Mouse (Mus musculus) erythroid progenitor cell, adult 5-6 weeks (primary cell): ENCODE measurements around the gene 1190005I06Rik. TPM values are rescaled to one million over a fixed set of nuclear protein-coding genes. Genes with fewer than 3 reads are reported as not detected.

ENCODE experiments used
- ATAC-seq: replicated peaks from 2 replicates; pipeline ENCODE4 v1.8.0; 2016; ENCODE audit warnings: moderate number of reproducible peaks, mild to moderate bottlenecking, moderate TSS enrichment, inconsistent platforms; ENCODE audit not compliant: poor library complexity, low FRiP score, severe bottlenecking
- total RNA-seq, 2 experiments: library from RNA; stranded (forward) in 1 of 2; stranded (reverse) in 1 of 2; fragments of 150-400 nt in 1 of 2; fragments of 186-747, 209-891 nt in 1 of 2; gene quantifications; 2 replicates each; pipeline versions ENCODE4 v1.2.3 to v1.2.4; 2015 to 2017; ENCODE audit warnings: low replicate concordance in 2 of 2

1190005I06Rik gene
- total RNA-seq, 2 experiments from 2014 or later: not detected

DNA sequence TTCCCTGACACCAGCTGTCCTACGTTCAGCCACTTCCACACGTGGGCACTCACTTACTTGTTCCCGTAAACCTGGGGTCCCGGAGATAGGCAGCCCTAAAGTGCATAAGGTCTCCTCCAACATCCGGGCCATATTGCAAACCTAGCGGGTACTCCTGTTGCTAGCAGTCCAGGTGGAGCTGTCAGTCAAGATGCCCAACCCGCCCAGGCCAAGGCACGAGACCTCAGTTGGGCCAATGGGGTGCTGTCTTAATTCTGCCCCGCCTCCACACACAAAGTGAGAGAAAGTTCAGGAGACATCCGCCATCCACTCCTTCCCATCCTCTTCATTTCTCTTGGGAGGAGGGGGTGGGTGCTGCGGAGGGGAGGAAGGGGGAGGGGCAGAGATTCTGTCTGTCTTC lies 21.0 kb downstream of the 1190005I06Rik start:
- ATAC-seq: no peak

DNA sequence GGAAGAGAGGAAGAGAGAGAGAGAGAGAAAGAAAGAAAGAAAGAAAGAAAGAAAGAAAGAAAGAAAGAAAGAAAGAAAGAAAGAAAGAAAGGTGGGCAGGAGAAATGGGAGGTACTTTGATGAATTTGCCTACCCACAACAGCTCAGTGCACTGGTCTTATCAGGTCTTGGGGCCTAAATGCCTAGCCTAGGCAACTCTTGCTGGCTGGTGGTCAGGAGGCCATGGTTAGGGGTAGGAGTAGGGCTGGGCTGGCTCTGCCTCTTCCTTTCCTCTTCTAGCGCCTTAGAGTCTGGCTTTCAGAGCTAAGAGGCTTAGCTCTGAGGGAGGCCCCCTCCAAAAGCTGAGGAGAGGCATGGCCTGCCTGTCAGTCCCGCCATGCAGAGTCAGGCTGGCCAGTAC lies 23.8 kb downstream of the 1190005I06Rik start:
- ATAC-seq: no peak

DNA sequence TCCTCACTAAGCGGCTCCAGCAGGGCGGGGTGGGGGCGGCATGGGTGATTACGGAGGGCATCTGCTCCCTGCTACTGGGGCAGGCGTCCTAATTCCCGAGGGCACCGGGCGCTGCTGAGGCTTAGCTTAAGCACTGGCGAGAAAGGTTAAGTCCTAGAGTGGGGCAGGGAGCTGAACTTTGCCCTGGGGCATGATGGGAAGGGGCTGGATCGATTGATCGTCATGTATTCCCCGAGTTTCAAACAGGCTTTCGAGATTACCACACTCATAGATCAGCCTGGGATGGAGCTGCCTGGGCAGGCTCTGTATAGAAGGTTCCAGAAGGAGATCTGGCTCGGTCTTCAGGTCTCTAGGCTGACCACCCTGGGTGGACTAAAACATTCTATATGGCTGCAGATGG lies 25.3 kb downstream of the 1190005I06Rik start:
- no peak for ATAC-seq

DNA sequence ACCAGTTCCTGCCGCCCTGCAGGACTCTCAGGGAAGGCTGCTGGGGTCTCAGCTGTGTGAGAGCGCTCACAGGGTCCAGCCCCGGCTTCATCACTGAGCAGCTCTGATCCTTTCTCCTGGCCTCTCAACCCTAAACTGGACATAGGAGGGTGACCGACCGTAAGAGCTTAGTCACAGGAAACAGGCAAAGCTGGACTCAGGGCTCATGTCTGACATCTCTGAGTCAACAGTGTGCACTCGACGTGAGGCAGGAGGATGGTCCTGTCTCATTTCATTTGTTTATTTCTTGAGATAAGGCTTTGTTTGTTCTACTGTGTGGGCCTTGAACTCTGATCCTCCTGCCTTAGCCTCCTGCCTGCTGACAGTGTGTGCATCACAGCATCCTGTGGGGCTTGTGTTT lies 27.0 kb downstream of the 1190005I06Rik start:
- ATAC-seq: no peak

DNA sequence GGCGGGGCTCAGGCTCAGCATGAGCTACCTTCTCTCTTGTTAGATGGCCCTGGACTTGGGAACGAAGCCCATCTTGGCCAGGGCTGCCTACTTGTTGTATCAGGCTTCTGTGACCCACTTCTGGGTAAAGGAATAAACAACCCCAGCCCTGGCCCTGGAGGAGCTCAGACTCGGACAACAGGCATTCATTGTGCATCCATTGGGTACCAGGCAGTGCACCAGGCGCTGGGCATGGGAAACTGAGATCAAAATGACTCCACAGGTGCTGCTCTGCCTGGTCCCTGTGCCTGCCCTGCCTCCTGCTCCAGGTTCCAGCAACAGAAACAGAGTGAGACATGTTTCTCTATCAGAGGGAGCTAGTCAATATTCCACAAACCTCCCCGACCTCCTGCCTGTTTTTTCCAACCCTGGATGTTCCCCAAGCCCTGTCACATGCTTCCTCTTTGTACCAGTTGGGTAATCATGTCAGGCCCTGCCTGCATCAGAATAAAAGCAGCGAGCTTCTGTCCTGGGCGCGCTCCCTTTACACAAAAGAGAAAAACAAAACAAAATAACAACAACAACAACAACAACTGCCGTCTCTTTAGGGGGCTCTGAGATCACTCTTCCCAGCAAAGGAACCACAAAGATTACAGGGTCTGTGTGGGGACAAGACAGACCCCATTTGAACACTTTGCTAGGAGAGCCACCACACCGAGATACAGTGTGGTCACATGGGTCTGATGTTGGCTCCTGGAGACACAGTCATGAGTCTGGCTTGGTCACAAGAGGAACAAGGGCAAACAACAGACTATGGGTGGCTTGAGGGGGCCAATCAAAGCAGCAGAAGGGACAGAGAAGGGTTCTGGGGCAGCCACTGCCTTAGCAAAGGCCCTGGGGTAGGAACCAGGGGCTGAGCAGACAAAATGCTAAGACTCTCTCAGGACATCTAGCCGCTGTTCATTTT lies 27.9 kb downstream of the 1190005I06Rik start:
- ATAC-seq: no peak

DNA sequence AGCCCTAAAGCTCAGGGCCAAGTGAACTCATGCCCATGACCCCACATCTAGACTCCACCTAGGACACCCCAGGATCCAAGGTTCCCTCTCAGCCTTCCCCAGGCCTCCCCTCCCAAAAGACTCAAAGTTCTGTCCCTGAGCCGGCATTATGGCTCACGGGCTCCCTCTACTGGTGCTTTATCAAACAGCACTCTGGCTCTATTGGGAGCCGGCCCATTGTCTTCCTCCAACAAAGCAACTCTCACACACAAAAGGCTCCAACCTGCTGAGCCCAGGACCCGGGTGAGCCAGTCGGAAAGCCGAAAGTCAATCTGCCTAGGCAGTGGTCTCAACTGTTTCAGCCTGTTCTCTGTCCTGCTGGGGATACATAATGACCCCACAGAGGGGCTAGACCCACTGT lies 29.3 kb downstream of the 1190005I06Rik start:
- peak; percentile 73 for ATAC-seq

DNA sequence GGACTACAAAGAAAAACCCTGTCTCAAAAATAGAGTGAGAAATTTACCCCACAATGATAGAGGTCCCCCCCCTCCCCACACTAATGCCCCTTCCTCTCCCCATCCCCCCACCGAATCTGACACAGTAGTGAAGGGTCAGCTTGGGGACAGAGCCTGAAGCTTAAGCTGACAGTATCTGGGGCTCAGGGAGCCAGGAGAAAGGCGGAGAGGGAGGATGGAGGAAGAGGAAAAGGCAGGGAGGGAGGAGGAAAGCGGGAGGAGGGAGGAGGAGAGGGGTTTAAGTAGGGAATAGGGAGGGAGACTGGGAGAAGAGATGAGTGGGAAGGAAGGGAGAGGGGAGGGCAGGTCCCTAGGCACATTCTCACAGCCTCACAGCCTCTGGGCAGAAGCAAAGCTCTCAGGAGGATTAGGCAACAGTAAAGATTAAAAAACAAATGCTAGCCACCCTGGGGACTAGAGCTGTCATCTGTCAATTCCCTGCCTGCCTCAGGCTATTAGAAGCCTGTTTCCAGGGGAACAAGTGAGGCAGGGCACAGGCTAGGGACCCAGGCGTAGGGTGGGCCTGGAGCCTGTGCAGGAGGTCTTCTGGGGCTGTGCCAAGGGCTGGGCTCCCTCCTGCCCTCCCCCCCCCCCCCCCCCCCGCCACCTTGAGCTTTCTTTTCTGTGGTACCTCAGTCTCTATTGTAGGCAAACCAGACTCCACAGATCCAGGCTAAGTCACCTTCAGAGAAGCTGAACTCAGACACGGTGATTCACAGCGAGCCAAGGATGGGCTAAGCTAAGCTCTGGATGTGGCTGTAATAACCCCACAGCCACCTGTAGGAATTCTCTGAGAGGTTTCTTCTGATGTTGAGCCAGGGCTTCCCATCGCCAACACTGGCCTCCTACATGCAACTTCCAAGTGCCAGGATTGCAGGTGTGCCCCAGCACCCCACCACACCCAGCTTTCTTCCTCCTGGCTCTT lies 30.5 kb downstream of the 1190005I06Rik start:
- no peak for ATAC-seq

DNA sequence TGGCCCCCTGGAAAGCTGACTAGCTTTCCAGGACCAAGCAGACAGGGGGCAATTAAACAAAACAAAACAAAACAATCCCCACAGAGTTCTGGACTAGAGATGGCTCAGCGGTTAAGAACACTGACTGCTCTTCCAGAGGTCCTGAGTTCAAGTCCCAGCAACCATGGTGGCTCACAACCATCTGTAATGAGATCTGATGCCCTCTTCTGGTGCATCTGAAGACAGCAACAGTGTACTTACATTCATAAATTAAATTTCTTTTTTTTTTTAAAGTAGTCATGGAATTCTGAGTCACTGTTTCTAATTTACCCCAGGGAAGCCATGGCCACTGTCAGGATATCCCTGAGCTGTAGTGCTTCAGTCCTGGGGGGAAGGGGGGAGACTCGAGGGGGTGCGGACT lies 32.9 kb downstream of the 1190005I06Rik start:
- ATAC-seq: no peak

DNA sequence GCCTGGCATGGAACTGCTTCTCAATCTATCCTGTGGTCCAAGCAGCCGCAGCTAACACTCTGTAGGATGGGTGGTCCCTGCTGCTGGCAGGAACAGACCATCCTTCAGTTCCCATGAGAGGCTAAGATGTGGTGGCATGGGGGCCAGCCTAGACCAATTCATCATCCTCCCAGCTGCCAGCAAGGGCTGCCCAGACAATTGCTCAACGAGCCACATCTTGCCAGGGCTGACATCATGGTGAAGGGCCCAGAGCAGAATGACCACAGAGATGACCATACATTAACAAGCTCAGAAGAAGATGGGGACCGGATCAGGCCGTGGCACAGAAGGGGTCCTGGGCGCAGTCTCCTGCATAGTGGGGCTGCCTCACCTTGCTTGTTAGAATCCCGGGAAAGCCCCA lies 36.6 kb downstream of the 1190005I06Rik start:
- no peak for ATAC-seq

DNA sequence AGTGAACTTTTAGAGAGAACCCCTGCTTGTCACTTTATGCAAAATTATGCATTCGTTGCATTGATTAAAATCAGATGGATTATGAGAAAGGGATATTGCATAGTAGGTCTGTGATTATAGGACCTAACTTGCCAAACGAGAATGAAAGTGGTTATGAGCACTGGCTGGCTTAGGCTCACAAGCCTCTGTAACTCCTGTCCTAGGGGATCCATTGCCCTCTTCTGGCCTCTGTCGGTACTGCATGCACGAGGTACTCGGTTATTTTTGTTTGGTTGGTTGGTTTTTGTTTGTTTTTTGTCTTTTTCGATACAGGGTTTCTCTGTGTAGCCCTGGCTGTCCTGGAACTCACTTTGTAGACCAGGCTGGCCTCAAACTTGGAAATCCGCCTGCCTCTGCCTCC lies 39.5 kb downstream of the 1190005I06Rik start:
- ATAC-seq: peak; percentile 76

DNA sequence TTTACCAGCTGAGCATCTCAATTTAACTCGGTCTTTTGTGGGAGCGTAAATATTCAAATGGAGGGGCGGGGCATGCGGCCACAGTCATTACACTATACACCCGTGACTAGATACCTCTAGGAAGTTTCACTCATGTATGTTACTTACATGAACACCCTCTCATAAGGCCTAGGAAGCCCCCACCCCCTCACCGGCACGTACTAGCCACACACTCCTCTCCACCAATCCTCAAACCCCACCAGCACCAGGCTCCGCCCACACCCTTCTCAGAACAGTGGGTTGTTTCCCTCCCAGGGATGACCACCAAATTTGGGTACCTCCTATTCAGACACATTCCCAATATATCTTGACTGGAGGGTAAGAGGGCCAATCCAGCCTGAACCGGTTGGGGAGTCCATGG lies 40.0 kb downstream of the 1190005I06Rik start:
- ATAC-seq: no peak

DNA sequence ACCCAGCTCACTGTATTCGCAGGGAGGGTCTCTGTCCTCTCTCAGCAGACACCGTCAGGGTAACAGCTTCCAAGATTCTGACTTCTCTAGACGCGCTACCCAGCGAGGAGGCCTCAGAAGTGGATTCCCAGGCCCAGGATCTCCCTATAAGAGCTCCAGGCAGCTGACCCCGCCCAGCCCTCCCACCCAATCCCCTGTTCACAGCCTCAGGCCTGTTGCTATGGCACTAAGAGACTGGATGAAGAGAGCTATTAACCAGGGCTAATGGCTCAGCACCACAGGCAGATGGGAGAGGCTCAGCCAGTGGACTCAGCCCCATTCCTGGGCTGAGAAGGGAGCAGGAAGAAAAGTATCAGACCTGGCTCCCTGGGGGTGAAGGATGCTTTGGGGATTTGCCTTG lies 44.8 kb downstream of the 1190005I06Rik start:
- ATAC-seq: no peak

DNA sequence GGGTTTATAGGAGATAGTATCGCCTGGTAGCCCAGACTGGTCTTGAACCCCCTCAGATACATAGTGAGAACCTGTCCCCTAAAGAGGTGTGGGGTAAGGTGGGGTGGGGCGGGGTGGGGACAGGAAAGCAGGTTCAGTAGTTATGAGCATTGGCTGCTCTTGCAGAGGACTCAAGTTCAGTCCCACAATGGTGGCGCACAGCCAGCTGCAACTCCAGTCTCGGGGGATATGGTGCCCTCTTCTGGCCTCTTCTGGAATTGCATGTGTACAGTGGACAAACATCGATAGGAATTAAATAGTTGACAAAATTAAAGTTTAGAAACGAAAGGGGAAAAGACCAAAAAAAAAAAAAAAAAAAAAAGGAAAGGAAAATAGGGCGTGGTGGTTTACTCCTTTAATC lies 47.9 kb downstream of the 1190005I06Rik start:
- ATAC-seq: 0 out of 2 replicates have a peak, but pooled peaks have one; percentile 54

DNA sequence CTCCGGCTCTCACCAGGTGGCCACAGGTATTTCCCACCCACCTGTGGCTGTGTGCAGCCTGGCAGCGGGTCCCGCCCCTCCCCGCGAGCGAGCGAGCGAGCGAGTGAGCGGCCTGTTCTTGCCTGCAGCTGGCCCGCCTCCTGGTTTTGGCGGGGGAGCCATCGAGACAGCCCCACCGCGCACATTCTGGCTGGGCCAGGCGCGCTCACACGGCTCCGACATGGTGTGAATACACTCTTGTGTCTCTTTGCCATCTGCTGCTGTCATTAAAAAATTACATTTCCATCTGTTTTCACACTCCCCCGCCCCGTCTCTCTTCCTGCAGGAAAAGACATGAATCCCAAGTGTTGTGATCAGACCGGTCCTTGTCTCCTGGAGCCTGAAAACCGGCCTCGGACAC lies 48.9 kb downstream of the 1190005I06Rik start:
- no peak for ATAC-seq

DNA sequence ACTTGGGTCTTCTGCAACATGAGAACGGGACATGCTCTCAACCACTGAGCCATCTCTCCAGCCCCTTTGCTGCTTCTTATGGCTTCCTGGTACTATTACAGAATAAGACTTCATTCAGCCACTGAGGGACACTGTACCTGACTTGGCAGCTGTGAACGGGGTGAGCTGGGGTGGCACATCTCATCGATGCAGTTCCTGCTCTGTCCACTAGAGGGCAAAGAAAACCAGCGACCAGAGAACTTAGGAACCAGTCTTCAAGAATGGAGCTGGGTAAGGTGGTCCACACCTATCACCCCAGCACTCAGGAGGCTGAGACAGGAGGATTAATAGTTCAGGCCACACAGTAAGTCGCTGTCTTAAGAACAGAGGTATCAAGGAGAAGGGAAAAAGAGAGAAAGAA lies 51.5 kb downstream of the 1190005I06Rik start:
- ATAC-seq: peak; percentile 72

DNA sequence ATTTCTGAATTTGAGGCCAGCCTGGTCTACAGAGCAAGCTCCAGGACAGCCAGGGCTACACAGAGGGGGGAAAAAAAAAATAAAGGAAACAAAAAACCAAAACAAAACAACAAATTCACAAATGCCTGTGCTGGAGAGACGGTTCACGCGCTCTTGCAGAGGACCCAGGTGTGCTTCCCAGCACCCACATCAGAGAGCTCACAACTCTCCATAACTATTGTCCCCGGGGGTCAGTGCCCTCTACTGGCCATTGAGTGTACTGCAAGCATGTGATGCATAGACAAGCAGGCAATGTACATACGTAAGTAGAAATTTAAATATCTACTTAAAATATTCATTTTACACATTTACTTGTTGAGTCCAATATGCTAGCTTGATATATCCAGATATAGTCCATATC lies 52.9 kb downstream of the 1190005I06Rik start:
- ATAC-seq: no peak

DNA sequence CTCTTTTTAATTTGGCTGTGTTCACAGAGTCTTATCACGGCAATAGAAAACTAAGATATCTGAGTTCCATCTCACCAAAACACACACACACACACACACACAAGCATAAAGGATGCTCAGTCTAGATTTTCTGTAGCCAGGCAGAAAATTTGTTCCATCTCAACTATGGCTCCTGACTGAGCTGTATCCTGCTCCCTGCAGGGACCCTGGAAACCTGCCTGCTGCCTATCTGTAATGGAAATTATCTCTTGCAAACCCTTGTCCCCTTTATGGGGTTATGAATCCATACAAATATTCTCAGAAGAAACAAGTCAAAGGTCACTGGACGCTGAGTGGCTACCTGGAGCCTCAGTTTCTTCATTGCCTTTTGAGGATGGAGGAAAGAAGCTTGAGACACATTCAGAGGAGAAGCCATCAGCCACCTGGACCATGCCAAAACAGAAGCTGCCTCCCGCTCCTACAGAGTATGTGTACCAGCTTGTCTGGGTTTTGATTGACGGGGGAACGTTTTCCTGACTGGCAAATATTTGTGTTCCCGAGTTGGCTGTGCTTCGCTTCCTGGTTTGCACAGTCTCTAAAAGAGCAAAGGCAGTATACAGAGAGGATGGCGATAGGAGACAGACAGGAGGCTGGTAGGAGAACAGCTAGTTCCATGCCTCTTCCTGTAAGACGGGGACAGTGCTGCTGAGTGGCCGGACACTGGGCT lies 55.7 kb downstream of the 1190005I06Rik start:
- ATAC-seq: no peak

DNA sequence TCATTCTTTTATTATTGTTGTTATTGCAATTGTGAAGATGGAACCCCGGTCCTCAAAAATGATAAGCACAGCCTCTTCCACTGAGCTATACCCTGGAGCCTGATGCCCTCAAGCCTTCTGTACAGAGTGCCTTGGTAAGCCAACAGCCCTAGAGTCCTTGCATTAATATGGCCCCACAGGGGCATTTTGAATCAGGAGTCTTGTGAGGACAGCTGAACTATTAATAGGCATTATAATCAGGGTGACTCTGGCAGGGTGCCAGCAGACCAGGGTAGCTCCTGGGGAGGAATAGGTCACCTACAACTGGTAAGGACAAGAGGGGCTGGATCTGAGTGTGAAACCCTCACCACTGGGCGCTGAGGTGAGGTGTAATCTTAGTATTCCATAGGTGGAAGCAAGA lies 57.5 kb downstream of the 1190005I06Rik start:
- no peak for ATAC-seq

DNA sequence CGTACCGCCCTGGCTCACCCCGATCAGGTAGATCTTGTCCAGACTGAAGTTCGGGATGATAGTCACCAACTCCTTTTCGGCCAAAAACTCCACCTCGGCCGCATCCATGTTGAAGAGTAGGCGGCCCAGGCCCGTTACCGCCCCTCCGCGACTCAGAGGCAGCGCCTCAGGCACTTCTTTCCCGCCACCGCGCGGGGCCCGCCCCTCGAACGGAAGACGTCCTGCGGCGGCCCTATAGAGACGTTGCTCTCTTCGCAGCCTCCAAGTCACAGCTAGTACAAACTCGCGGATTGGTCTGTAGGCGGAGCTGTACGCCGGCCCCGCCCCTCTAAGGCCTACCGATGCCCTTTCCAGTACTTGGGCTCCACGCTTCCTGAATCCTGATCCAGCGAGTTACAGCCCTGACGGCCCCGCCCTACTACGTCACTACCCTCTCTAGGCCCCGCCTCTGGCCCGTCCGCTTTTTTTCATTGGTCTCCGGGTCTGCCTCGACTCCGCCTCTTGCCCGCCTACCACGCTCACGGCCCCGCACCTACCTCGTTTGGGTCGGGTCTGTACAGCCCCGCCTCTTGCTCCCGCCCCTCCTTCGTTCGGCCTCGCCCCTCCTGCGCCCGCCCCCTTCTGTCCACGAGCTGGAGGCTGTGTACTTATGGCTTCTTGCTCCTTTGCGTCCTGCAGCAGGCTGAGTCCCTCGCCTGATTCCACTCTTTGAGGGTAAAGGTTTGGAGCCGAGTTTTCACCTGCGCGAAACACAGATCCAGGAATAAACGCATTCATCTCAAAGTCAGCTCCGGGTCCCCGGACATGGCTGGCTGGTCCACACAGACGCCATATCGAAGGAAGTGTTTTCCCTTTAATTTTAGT lies 58.3 kb downstream of the 1190005I06Rik start, which contains the start of gene Gins2:
Gene Gins2 (minus strand): TSS at position 397 of the 864 bp plus-strand sequence.
- ATAC-seq: peak; percentile 93
